Mouse (Mus musculus) midbrain, embryonic 11.5 days (tissue): Measurements from ENCODE around the gene Dync1li1. TPM values are rescaled to one million over a fixed set of nuclear protein-coding genes. Genes with fewer than 3 reads are reported as not detected.
"Not testable (repeated sequence)": the region's sequence is repeated elsewhere in the genome, so short reads cannot be mapped to it uniquely, and the experiment has no call there.

Experiments used
- ATAC-seq: fragments of 200-750 bp; cut with Nextera tagmentation; 2 replicates; pipeline ENCODE4 v1.8.0; 2017; ENCODE audit warnings: moderate TSS enrichment, moderate library complexity; ENCODE audit not compliant: low FRiP score
- DNase-seq: peaks from one replicate; pipeline ENCODE4 v3.0.0; 2015; ENCODE audit warnings: low spot score; ENCODE audit errors: missing footprints
- H3K27ac ChIP-seq: fragments of 300-500 bp; sonication (generic); 2 replicates; pipeline ENCODE4 v1.5.1; 2014; ENCODE audit warnings: low read depth, low read length
- H3K27me3 ChIP-seq: fragments of 300-500 bp; sonication (generic); 2 replicates; pipeline ENCODE4 v1.6.1; 2014; ENCODE audit warnings: mild to moderate bottlenecking, low read length, moderate library complexity, mixed read lengths; ENCODE audit not compliant: control insufficient read depth, insufficient read depth
- H3K36me3 ChIP-seq: fragments of 300-500 bp; sonication (generic); 2 replicates; pipeline ENCODE4 v1.6.1; 2014; ENCODE audit warnings: mild to moderate bottlenecking, low read length, moderate library complexity, mixed read lengths; ENCODE audit not compliant: control insufficient read depth, insufficient read depth
- H3K4me1 ChIP-seq: fragments of 300-500 bp; sonication (generic); 2 replicates; pipeline ENCODE4 v1.6.1; 2014; ENCODE audit warnings: low read length; ENCODE audit not compliant: control insufficient read depth, insufficient read depth
- H3K4me2 ChIP-seq: fragments of 300-500 bp; sonication (generic); 2 replicates; pipeline ENCODE4 v1.6.1; 2014; ENCODE audit warnings: mild to moderate bottlenecking, moderate library complexity
- H3K4me3 ChIP-seq: fragments of 300-500 bp; sonication (generic); 2 replicates; pipeline ENCODE4 v1.5.1; 2014; ENCODE audit warnings: low read depth, low read length
- H3K9ac ChIP-seq: fragments of 300-500 bp; sonication (generic); 2 replicates; pipeline ENCODE4 v1.6.1; 2014; ENCODE audit warnings: low read length
- H3K9me3 ChIP-seq: fragments of 300-500 bp; sonication (generic); 2 replicates; pipeline ENCODE4 v1.6.1; 2016; ENCODE audit warnings: low read length; ENCODE audit not compliant: control insufficient read depth
- WGBS: fragments of 180-500 bp; shearing (Covaris S2); extraction: QIAGEN DNeasy Blood & Tissue Kit; methylation state at CpG from one replicate; pipeline ENCODE4 v1.1.7; 2014; 5-methylcytosine and 5-hydroxymethylcytosine counted together
- polyA plus RNA-seq: library from polyadenylated mRNA; unstranded; fragments of >200 nt; fragmentation: Nextera tagmentation; extraction: Ambion mirVana; gene quantifications from 2 replicates; pipeline ENCODE4 v1.2.1, GENCODE M21; 2014

Dync1li1 gene
- polyA plus RNA-seq, 1 experiment from 2014 or later, result 79.4 TPM

DNA sequence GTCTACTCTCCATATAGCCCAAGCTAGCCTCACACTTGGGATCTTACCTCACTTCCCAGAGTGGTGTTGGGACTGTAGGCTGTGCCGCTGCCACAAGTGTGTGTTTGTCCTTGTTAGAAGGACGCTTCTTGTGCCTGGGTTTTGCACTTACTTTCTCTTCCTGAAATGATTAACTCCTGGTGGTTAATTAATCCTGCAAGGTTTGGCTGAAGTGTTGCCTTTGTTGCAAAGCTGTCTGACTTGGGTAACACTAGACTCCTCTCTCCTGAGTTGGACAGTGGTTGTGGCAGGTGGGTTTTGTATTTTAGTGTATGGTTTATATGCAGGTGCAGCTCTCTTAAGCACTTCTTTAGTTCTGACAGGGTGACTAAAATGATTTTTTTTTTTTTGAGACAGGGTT, 12.4 kb downstream of the Dync1li1 start:
- Histone ChIP-seq H3K36me3 (peaks cover 13% of the 10 kb centered on the region), H3K27ac (no peak overlapping the region)

DNA sequence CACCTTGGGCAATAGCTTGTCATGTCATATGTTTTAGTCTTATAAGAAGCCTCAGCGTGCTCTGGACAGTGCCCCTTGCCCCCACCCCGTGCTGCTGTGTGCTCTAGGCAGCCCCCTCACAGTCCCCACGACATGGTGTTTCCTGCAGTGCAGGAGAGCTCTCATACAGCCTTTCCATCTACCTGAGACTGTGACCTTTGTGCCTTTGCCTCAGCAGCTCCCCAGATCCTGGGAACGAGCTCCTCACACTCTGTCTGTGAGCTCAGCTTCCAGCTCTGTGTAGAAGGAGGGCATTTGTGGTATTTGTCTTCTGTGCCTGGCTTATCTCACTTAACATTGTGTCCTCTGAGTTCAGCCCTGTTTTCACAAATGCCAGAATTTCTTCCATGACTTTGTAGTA, 13.3 kb downstream of the Dync1li1 start:
- Histone ChIP-seq H3K27me3 (no peaks in the 10 kb centered on the region), H3K4me3 (no peak overlapping the region), H3K9me3 (no peaks in the 10 kb centered on the region; the same call in 1 of the 2 replicates), H3K27ac (no peak overlapping the region), H3K4me1 (no peaks in the 10 kb centered on the region), H3K36me3 (peaks cover 14% of the 10 kb centered on the region), H3K4me2 (no peak overlapping the region), H3K9ac (no peak overlapping the region)
- WGBS, result 90% methylated on average over 4 of the region's 4 CpGs
- no peak for ATAC-seq
- no peak for DNase-seq

More for the DNA sequence above, 12.4 kb downstream of the Dync1li1 start:
- 96% methylated on average over 2 of the region's 2 CpGs for WGBS
- Histone ChIP-seq H3K27me3 (no peaks in the 10 kb centered on the region), H3K9me3 (no peaks in the 10 kb centered on the region; the same call in 1 of the 2 replicates), H3K9ac (no peak overlapping the region), H3K4me1 (no peaks in the 10 kb centered on the region), H3K4me2 (no peak overlapping the region), H3K4me3 (no peak overlapping the region)
- ATAC-seq, result no peak
- DNase-seq, result peak; percentile 75

DNA sequence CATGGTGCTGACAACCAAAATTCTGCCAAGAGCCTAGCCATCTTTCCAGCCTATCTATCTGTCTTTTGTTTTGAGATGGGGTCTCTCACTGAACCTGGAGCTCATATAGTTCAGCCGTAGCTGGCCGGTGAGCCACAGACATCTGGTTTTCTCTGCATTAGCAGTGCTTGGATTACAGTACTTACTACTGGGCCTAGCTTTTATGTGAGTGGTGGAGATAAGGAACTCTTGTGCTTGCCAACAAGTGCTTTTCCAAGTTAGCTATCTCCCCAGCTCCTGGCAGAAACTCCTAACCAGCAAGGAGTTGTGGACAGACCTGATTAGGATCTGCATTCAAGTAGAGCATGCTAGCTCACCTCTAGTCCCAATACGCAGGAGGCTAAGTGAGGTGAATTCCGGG, 19.2 kb downstream of the Dync1li1 start:
- Histone ChIP-seq H3K4me2 (no peak overlapping the region), H3K9ac (no peak overlapping the region), H3K9me3 (no peaks in the 10 kb centered on the region; the same call in 1 of the 2 replicates), H3K27me3 (no peaks in the 10 kb centered on the region), H3K4me3 (no peak overlapping the region), H3K36me3 (peaks cover 23% of the 10 kb centered on the region), H3K27ac (no peak overlapping the region), H3K4me1 (no peaks in the 10 kb centered on the region)
- 96% methylated on average over 4 of the region's 4 CpGs for WGBS
- DNase-seq (no peak), ATAC-seq (no peak)

DNA sequence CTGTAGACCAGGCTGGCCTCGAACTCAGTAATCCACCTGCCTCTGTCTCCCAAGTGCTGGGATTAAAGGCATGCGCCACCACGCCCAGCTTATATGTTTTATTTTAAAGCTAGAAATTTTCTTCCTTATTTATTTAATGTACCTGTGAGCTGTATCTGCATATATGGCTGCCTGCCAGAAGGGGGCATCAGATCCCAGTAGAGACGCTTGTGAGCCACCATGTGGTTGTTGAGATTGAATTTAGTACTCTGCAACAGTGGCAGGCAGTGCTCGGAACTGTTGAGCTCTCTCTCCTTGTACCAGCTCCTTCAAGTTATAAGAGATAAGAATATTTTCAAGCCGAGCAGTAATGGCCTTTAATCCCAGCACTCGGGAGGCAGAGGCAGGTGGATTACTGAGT, 21.8 kb downstream of the Dync1li1 start:
- no peaks in the 10 kb centered on the region for H3K27me3 ChIP-seq
- no peak for DNase-seq
- H3K27ac ChIP-seq, result no peak overlapping the region
- H3K4me1 ChIP-seq, result no peaks in the 10 kb centered on the region
- 83% methylated on average over 7 of the region's 7 CpGs for WGBS
- H3K9me3 ChIP-seq, result no peaks in the 10 kb centered on the region; the same call in 1 of the 2 replicates
- ATAC-seq, result no peak
- H3K4me3 ChIP-seq, result no peak overlapping the region
- no peak overlapping the region for H3K4me2 ChIP-seq
- peaks cover 24% of the 10 kb centered on the region for H3K36me3 ChIP-seq
- H3K9ac ChIP-seq, result no peak overlapping the region

DNA sequence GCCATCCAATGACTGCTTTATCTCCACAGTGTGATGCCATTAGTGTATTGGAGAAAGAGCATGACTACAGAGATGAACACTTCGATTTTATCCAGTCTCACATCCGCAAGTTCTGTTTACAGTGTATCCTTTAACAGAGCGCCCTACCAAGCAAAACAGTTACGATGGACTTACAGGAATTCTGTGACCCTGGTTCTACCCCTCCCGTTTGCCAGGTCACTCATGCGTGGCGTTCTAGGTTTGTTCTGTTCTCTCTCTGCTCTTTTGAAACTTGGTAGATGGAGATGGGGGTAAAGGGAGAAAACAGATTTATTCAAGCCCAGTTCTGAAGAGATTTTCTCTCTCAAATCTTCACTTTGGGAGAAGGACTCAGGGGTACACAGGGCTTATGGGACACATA, 24.9 kb downstream of the Dync1li1 start:
- H3K9me3 ChIP-seq, result no peaks in the 10 kb centered on the region
- no peak overlapping the region for H3K4me2 ChIP-seq
- peaks cover 28% of the 10 kb centered on the region; the same call in 1 of the 2 replicates for H3K36me3 ChIP-seq
- H3K27ac ChIP-seq, result no peak overlapping the region
- ATAC-seq (no peak), DNase-seq (no peak)
- no peaks in the 10 kb centered on the region for H3K4me1 ChIP-seq
- WGBS, result 92% methylated on average over 7 of the region's 7 CpGs
- H3K4me3 ChIP-seq, result no peak overlapping the region
- no peak overlapping the region for H3K9ac ChIP-seq
- no peaks in the 10 kb centered on the region for H3K27me3 ChIP-seq

DNA sequence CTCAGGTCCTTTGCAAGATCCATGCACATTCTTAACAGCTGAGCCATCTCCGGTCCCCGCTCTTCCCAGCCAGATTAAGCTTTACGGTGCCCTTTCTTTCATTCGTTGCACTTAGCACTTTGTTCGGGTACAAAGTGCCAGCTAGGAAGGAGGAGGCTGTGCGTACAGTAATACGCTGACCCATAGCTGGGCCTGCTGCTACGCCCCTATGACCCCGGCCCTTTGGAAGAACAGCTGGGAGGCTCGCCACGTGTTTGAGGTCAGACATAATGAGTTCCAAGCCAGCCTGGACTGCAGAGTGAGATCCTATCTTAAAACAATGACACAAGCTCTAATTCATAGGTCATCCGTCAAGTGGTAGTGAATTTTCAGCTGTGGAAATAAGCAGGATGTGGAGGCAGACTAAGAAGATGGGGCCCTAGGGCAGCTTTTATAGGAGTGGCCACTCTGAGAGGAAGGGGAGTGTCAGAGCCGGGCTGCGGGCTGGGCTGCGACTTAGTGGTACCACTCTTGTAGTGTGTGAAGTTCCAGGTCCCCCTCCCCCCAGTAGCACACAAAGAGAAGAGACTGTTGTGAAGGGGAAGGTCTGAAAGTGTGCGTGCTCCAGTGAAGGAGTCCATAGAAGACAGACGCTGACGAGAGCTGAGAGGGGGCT, 28.2 kb downstream of the Dync1li1 start:
- Histone ChIP-seq H3K27me3 (no peaks in the 10 kb centered on the region), H3K27ac (no peak overlapping the region), H3K4me1 (no peaks in the 10 kb centered on the region), H3K4me3 (no peak overlapping the region), H3K9ac (no peak overlapping the region), H3K4me2 (no peak overlapping the region), H3K9me3 (no peaks in the 10 kb centered on the region), H3K36me3 (peaks cover 29% of the 10 kb centered on the region; the same call in 1 of the 2 replicates)
- no peak for ATAC-seq
- 87% methylated on average over 18 of the region's 18 CpGs for WGBS
- DNase-seq, result peak; percentile 8

GRCm38 (mm10) chr9:114727315-114727714, 38.7 kb downstream of the Dync1li1 start:
- DNase-seq (peak; percentile 91), ATAC-seq (no peak)
- Histone ChIP-seq H3K27me3 (no peaks in the 10 kb centered on the region), H3K27ac (no peak overlapping the region), H3K4me3 (no peak overlapping the region), H3K36me3 (peaks cover 12% of the 10 kb centered on the region), H3K4me1 (peaks cover 8% of the 10 kb centered on the region), H3K9me3 (no peaks in the 10 kb centered on the region), H3K4me2 (no peak overlapping the region), H3K9ac (no peak overlapping the region)
- WGBS, result 13% methylated on average over 3 of the region's 3 CpGs

DNA sequence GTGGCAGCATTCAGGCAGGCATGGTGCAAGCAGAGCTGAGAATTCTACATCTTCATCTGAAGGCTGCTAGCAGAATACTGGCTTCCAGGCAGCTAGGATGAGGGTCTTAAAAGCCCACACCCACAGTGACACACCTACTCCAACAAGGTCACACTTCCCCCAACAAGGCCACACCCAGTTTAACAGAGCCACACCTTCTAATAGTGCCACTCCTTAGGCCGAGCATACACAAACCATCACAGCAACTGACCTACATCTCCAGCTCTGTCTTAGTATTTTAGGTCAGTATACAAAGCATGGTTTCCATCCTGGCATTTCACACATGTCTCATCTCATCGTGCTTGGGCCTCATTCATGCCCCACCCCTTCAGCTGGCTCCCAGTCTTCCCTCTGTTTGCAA, 39.8 kb downstream of the Dync1li1 start:
- not testable (repeated sequence) for H3K4me1 ChIP-seq, H3K27me3 ChIP-seq, ATAC-seq, H3K27ac ChIP-seq, H3K4me3 ChIP-seq, H3K4me2 ChIP-seq, H3K9me3 ChIP-seq, H3K9ac ChIP-seq, H3K36me3 ChIP-seq
- 76% methylated on average over 2 of the region's 2 CpGs for WGBS
- peak; percentile 8 for DNase-seq

DNA sequence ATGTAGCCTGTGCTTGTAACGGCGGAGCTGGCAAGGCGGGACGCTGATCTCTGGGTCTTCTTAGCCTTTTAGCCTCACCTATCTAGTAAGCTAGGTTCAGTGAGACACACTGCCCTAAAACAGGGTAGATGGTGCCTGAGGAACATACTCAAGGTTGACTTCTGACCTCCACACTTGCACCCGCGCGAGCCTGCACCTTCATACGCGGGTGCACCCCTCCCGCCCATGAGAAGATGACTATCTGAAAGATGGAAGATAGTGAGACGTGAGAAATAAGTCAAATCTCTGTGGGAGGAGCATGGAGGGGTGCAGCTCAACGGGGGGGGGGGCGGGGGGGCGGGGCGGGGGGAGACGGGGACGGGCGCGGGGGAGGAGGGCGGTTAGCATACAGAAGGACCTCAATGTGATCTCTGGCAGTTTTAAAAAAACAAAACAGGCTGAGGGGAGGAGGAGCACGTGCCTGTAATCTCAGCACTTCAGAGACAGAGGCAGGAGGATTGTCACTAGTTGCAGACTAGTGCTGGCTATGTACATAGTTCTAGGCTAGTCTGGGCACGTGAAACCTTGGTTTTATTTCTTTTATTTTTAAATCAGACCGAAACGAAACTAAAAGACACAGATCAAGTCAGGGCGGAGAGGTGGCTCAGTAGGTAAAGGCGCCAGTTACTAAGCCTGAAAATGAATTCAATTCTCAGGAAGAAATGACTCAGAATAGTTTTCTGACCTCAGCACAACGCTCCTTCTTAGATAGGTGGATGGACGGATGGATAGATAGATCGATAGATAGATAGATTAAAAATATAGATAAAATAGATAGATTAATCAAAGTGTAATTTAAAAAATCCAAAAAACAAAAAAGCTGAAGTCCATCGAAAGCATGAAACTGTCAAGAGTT, 41.6 kb downstream of the Dync1li1 start:
- Histone ChIP-seq H3K27me3 (no peaks in the 10 kb centered on the region), H3K4me1 (peaks cover 9% of the 10 kb centered on the region), H3K27ac (no peak overlapping the region), H3K36me3 (no peaks in the 10 kb centered on the region), H3K4me3 (no peak overlapping the region), H3K9ac (no peak overlapping the region), H3K9me3 (no peaks in the 10 kb centered on the region), H3K4me2 (no peak overlapping the region; the same call in 1 of the 2 replicates)
- DNase-seq (no peak), ATAC-seq (peak; percentile 5; the same call in 1 of the 2 replicates)
- WGBS, result 36% methylated on average over 30 of the region's 30 CpGs
